In the genomic region with DNA sequence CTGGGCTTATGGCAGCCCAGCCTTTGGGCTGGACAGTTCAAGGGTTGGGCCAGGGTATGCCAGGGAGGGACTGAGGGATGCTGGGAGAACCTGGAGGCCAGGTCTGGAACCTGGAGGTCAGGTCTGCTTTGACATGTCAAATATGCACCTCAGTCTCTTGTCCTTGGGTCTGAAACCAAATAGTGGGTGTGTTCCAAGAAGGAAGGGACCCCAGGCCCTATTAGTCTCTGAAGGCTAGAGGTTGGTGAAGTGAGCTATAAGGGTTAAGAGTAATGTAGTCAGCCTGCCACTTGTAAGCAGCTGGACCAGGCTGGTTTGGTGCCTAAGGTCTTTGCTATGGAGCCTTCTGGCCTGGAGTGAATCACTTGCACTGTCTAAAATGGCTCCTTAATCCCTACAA, we compare ENCODE assay signal across 11 mouse cellular contexts. TPM values are rescaled to one million over a fixed set of nuclear protein-coding genes. Genes with fewer than 3 reads are reported as not detected.
DNase-seq lines count a peak whose midpoint lies in the region; ATAC-seq lines count a peak whose summit lies in the region.
"Had no signal": no experiment of that assay in that cellular context is flagged by ENCODE, and none has a peak within 500 bp of the region (broad histone marks: within the 10 kb centered on the region; RNA-seq: fewer than 3 reads in every experiment).

No protein-coding gene starts in this region.

- H3K27ac ChIP-seq in heart, embryonic 16.5 days (ENCODE audit: low read length): no peak overlapping the region
- H3K27ac ChIP-seq in lung, embryonic 16.5 days (ENCODE audit: low read length): no peak overlapping the region
- H3K27ac ChIP-seq in embryonic facial prominence, embryonic 14.5 days (replicated peaks; ENCODE audit: low read depth, low read length): 0 out of 2 replicates have a peak overlapping the region, but pooled peaks have one; percentile 4
- no peak overlapping the region for H3K27ac ChIP-seq in hindbrain, embryonic 14.5 days

- DNase-seq in heart, postnatal 25 days (ENCODE audit: low spot score): no peak
- no peak for DNase-seq in lung, postnatal 4 days
- DNase-seq in embryonic facial prominence, embryonic 14.5 days (ENCODE audit: low spot score): no peak
- DNase-seq in naive thymus-derived CD4-positive, alpha-beta T cell, adult 2 months (ENCODE audit: low read depth): peak; percentile 34
- no peak for DNase-seq in hindbrain, embryonic 14.5 days (ENCODE audit: low spot score)
- no peak for DNase-seq in layer of hippocampus, adult 18-20 months (ENCODE audit: low spot score in 2 of 2)
- DNase-seq: right cerebral cortex, postnatal 14 days had no signal

- no peaks in the 10 kb centered on the region for H3K27me3 ChIP-seq in heart, embryonic 16.5 days (ENCODE audit: control insufficient read depth, insufficient read depth, low read length)
- H3K27me3 ChIP-seq in lung, embryonic 16.5 days (ENCODE audit: control insufficient read depth, insufficient read depth, low read depth, low read length): no peaks in the 10 kb centered on the region
- H3K27me3 ChIP-seq in embryonic facial prominence, embryonic 14.5 days (replicated peaks; ENCODE audit: control insufficient read depth, insufficient read depth, low read length): no peaks in the 10 kb centered on the region
- H3K27me3 ChIP-seq in hindbrain, embryonic 14.5 days (ENCODE audit: control insufficient read depth, insufficient read depth, low read length): no peaks in the 10 kb centered on the region

- peak overlapping the region; percentile 47 for H3K4me3 ChIP-seq in heart, embryonic 16.5 days (ENCODE audit: low read length)
- H3K4me3 ChIP-seq in lung, embryonic 16.5 days (ENCODE audit: low read length): peak overlapping the region; percentile 38
- H3K4me3 ChIP-seq in embryonic facial prominence, embryonic 14.5 days (ENCODE audit: low read depth, low read length): peak overlapping the region; percentile 30
- H3K4me3 ChIP-seq in hindbrain, embryonic 14.5 days (replicated peaks; ENCODE audit: low read length): no peak overlapping the region

- no peak overlapping the region for H3K9ac ChIP-seq in heart, embryonic 16.5 days (ENCODE audit: low read length)
- no peak overlapping the region for H3K9ac ChIP-seq in lung, embryonic 16.5 days (ENCODE audit: low read length)
- no peak overlapping the region for H3K9ac ChIP-seq in embryonic facial prominence, embryonic 14.5 days (ENCODE audit: low read depth, low read length)
- no peak overlapping the region for H3K9ac ChIP-seq in hindbrain, embryonic 14.5 days

- H3K36me3 ChIP-seq in heart, embryonic 16.5 days (ENCODE audit: control insufficient read depth, insufficient read depth): no peaks in the 10 kb centered on the region
- H3K36me3 ChIP-seq in lung, embryonic 16.5 days (ENCODE audit: control insufficient read depth, insufficient read depth, low read length): no peaks in the 10 kb centered on the region
- no peaks in the 10 kb centered on the region for H3K36me3 ChIP-seq in embryonic facial prominence, embryonic 14.5 days (ENCODE audit: control insufficient read depth, insufficient read depth, low read length)
- no peaks in the 10 kb centered on the region for H3K36me3 ChIP-seq in hindbrain, embryonic 14.5 days (replicated peaks; ENCODE audit: control insufficient read depth, insufficient read depth)

- no peak for ATAC-seq in heart, embryonic 16.5 days (replicated peaks; ENCODE audit: extremely low read depth, insufficient read depth, low FRiP score)
- no peak for ATAC-seq in lung, embryonic 16.5 days (ENCODE audit: low read depth)
- no peak for ATAC-seq in embryonic facial prominence, embryonic 14.5 days (ENCODE audit: low read depth)
- no peak for ATAC-seq in hindbrain, embryonic 14.5 days (ENCODE audit: low FRiP score)

- H3K9me3 ChIP-seq in heart, embryonic 16.5 days (replicated peaks; ENCODE audit: control insufficient read depth, low read length): no peaks in the 10 kb centered on the region
- no peaks in the 10 kb centered on the region for H3K9me3 ChIP-seq in lung, embryonic 16.5 days (ENCODE audit: control insufficient read depth, low read length)
- H3K9me3 ChIP-seq in embryonic facial prominence, embryonic 14.5 days (ENCODE audit: control insufficient read depth, low read length): no peaks in the 10 kb centered on the region
- H3K9me3 ChIP-seq in hindbrain, embryonic 14.5 days (ENCODE audit: control insufficient read depth, low read length): no peaks in the 10 kb centered on the region

- no peaks in the 10 kb centered on the region for H3K4me1 ChIP-seq in heart, embryonic 16.5 days (ENCODE audit: control insufficient read depth, insufficient read depth, low read length)
- H3K4me1 ChIP-seq in lung, embryonic 16.5 days (replicated peaks; ENCODE audit: control insufficient read depth, insufficient read depth, low read length): no peaks in the 10 kb centered on the region
- H3K4me1 ChIP-seq in embryonic facial prominence, embryonic 14.5 days (ENCODE audit: control insufficient read depth, insufficient read depth, low read length): no peaks in the 10 kb centered on the region
- H3K4me1 ChIP-seq in hindbrain, embryonic 14.5 days (replicated peaks; ENCODE audit: control insufficient read depth, insufficient read depth, low read length): no peaks in the 10 kb centered on the region

- peak overlapping the region; percentile 57 for H3K4me2 ChIP-seq in heart, embryonic 16.5 days (ENCODE audit: low read depth, low read length)
- H3K4me2 ChIP-seq in lung, embryonic 16.5 days (ENCODE audit: low read depth, low read length): peak overlapping the region; percentile 46
- peak overlapping the region; percentile 49 for H3K4me2 ChIP-seq in embryonic facial prominence, embryonic 14.5 days (ENCODE audit: low read depth, low read length)
- H3K4me2 ChIP-seq in hindbrain, embryonic 14.5 days (replicated peaks): no peak overlapping the region

- intact Hi-C loops in heart, postnatal 25 days (cut with DNase I): no loop called here

RNA-seq across cellular contexts. Expression of a gene that starts 0.8 kb away (rescaled TPM):
- 43.2 and 48.3 TPM in 2 replicates for polyA plus RNA-seq in heart, embryonic 16.5 days (2015; fragmentation: Nextera tagmentation; extraction: Ambion mirVana)
- total RNA-seq in heart, postnatal 25 days (2021): 10 to 100 TPM; 56.3 to 68.1 TPM
- polyA plus RNA-seq in lung, embryonic 16.5 days (2015; fragmentation: Nextera tagmentation; extraction: Ambion mirVana): 55.8 and 60.2 TPM in 2 replicates
- polyA plus RNA-seq in embryonic facial prominence, embryonic 14.5 days (2014; fragmentation: Nextera tagmentation; extraction: Ambion mirVana): 69.9 and 72.5 TPM in 2 replicates
- 8.3 and 10.4 TPM in 2 replicates for polyA plus RNA-seq in hindbrain, embryonic 14.5 days (2014; fragmentation: Nextera tagmentation; extraction: Ambion mirVana)
- total RNA-seq in layer of hippocampus, adult 18-20 months (2021): 100 to 1,000 TPM; 119 to 120 TPM

RNA-seq across cellular contexts. Expression of a gene that starts 8.6 kb away (rescaled TPM):
- 11.6 and 17.8 TPM in 2 replicates for polyA plus RNA-seq in heart, embryonic 16.5 days (2015; fragmentation: Nextera tagmentation; extraction: Ambion mirVana)
- 10 to 100 TPM; 18.2 to 31.0 TPM for total RNA-seq in heart, postnatal 25 days (2021)
- polyA plus RNA-seq in lung, embryonic 16.5 days (2015; fragmentation: Nextera tagmentation; extraction: Ambion mirVana): 6.9 and 11.5 TPM in 2 replicates
- 16.2 and 23.0 TPM in 2 replicates for polyA plus RNA-seq in embryonic facial prominence, embryonic 14.5 days (2014; fragmentation: Nextera tagmentation; extraction: Ambion mirVana)
- 3.7 and 4.7 TPM in 2 replicates for polyA plus RNA-seq in hindbrain, embryonic 14.5 days (2014; fragmentation: Nextera tagmentation; extraction: Ambion mirVana)
- 1 to 10 TPM; 1.6 to 1.7 TPM for total RNA-seq in layer of hippocampus, adult 18-20 months (2021)

RNA-seq across cellular contexts. Expression of a gene that starts 9.2 kb away (rescaled TPM):
- polyA plus RNA-seq in heart, embryonic 16.5 days (2015; fragmentation: Nextera tagmentation; extraction: Ambion mirVana): 59.7 and 66.9 TPM in 2 replicates
- total RNA-seq in heart, postnatal 25 days (2021): 10 to 100 TPM; 72.1 to 75.9 TPM
- 82.1 and 90.0 TPM in 2 replicates for polyA plus RNA-seq in lung, embryonic 16.5 days (2015; fragmentation: Nextera tagmentation; extraction: Ambion mirVana)
- 80.3 and 85.2 TPM in 2 replicates for polyA plus RNA-seq in embryonic facial prominence, embryonic 14.5 days (2014; fragmentation: Nextera tagmentation; extraction: Ambion mirVana)
- 142 and 149 TPM in 2 replicates for polyA plus RNA-seq in hindbrain, embryonic 14.5 days (2014; fragmentation: Nextera tagmentation; extraction: Ambion mirVana)
- 100 to 1,000 TPM; 247 to 250 TPM for total RNA-seq in layer of hippocampus, adult 18-20 months (2021)

RNA-seq across cellular contexts. Expression of a gene that starts 22.2 kb away (rescaled TPM):
- polyA plus RNA-seq in heart, embryonic 16.5 days (2015; fragmentation: Nextera tagmentation; extraction: Ambion mirVana): 0.17 and 0.38 TPM in 2 replicates
- total RNA-seq in heart, postnatal 25 days (2021): under 1 TPM in 1 of 2 experiments, not detected in 1; 0.23 TPM
- not detected in 2 replicates for polyA plus RNA-seq in lung, embryonic 16.5 days (2015; fragmentation: Nextera tagmentation; extraction: Ambion mirVana)
- polyA plus RNA-seq in embryonic facial prominence, embryonic 14.5 days (2014; fragmentation: Nextera tagmentation; extraction: Ambion mirVana): not detected in 2 replicates
- polyA plus RNA-seq in hindbrain, embryonic 14.5 days (2014; fragmentation: Nextera tagmentation; extraction: Ambion mirVana): not detected in 2 replicates
- not detected for total RNA-seq in layer of hippocampus, adult 18-20 months (2021)
- total RNA-seq: hematopoietic stem cell, adult 5-6 weeks had no signal
- polyA plus RNA-seq: neural tube, embryonic 11.5 days had no signal

RNA-seq across cellular contexts. Expression of a gene that starts 27.2 kb away (rescaled TPM):
- 0.15 and 0.38 TPM in 2 replicates for polyA plus RNA-seq in heart, embryonic 16.5 days (2015; fragmentation: Nextera tagmentation; extraction: Ambion mirVana)
- 1 to 10 TPM; 1.2 to 1.3 TPM for total RNA-seq in heart, postnatal 25 days (2021)
- polyA plus RNA-seq in lung, embryonic 16.5 days (2015; fragmentation: Nextera tagmentation; extraction: Ambion mirVana): 0.30 TPM in 1 of 2 replicates, not detected in the other
- polyA plus RNA-seq in embryonic facial prominence, embryonic 14.5 days (2014; fragmentation: Nextera tagmentation; extraction: Ambion mirVana): 0.29 and 0.69 TPM in 2 replicates
- polyA plus RNA-seq in hindbrain, embryonic 14.5 days (2014; fragmentation: Nextera tagmentation; extraction: Ambion mirVana): 1.4 and 1.8 TPM in 2 replicates
- total RNA-seq in layer of hippocampus, adult 18-20 months (2021): 1 to 10 TPM; 2.6 to 2.8 TPM
